Mouse (Mus musculus) limb, embryonic 13.5 days (tissue): ENCODE data around the gene Celf2. TPM values are rescaled to one million over a fixed set of nuclear protein-coding genes. Genes with fewer than 3 reads are reported as not detected.

ENCODE experiments used
- ATAC-seq: fragments of 200-750 bp; cut with Nextera tagmentation; 2 replicates; pipeline ENCODE4 v1.8.0; 2017; ENCODE audit warnings: low read depth, moderate number of reproducible peaks, moderate TSS enrichment; ENCODE audit not compliant: low FRiP score
- H3K27ac ChIP-seq: fragments of 300-500 bp; sonication (generic); 2 replicates; pipeline ENCODE4 v1.5.1; 2015; ENCODE audit warnings: inconsistent platforms, mild to moderate bottlenecking, moderate library complexity
- H3K27me3 ChIP-seq: fragments of 300-500 bp; sonication (generic); 2 replicates; pipeline ENCODE4 v1.6.1; 2015; ENCODE audit warnings: mild to moderate bottlenecking, inconsistent platforms
- H3K36me3 ChIP-seq: fragments of 300-500 bp; sonication (generic); 2 replicates; pipeline ENCODE4 v1.6.1; 2015; ENCODE audit warnings: inconsistent platforms, mild to moderate bottlenecking, moderate library complexity
- H3K4me1 ChIP-seq: fragments of 300-500 bp; sonication (generic); 2 replicates; pipeline ENCODE4 v1.6.1; 2015; ENCODE audit warnings: inconsistent platforms
- H3K4me2 ChIP-seq: fragments of 300-500 bp; sonication (generic); replicated peaks from 2 replicates; pipeline ENCODE4 v1.6.1; 2015; ENCODE audit warnings: inconsistent platforms, mild to moderate bottlenecking, moderate library complexity
- H3K4me3 ChIP-seq: fragments of 300-500 bp; sonication (generic); 2 replicates; pipeline ENCODE4 v1.5.1; 2015; ENCODE audit warnings: moderate library complexity, mild to moderate bottlenecking, inconsistent platforms
- H3K9ac ChIP-seq: fragments of 300-500 bp; sonication (generic); 2 replicates; pipeline ENCODE4 v1.6.1; 2015; ENCODE audit warnings: mild to moderate bottlenecking, inconsistent platforms
- H3K9me3 ChIP-seq: fragments of 300-500 bp; sonication (generic); 2 replicates; pipeline ENCODE4 v1.6.1; 2016; ENCODE audit warnings: inconsistent platforms
- WGBS: fragments of 180-500 bp; shearing (Covaris S2); methylation state at CpG from one replicate; pipeline ENCODE4 v1.1.7; 2015; 5-methylcytosine and 5-hydroxymethylcytosine counted together
- polyA plus RNA-seq: library from polyadenylated mRNA; unstranded; fragments of >200 nt; fragmentation: Nextera tagmentation; extraction: Ambion mirVana; gene quantifications from 2 replicates; pipeline ENCODE4 v1.2.1, GENCODE M21; 2015

Celf2 gene
- polyA plus RNA-seq, 1 experiment from 2014 or later: 68.8 TPM

GRCm38 (mm10) chr2:6490076-6490475, 1019.3 kb downstream of the Celf2 start:
- no peaks in the 10 kb centered on the region; the same call in 1 of the 2 replicates for H3K27me3 ChIP-seq
- no peaks in the 10 kb centered on the region for H3K4me1 ChIP-seq

More at GRCm38 (mm10) chr2:6490076-6490475, 1019.3 kb downstream of the Celf2 start:
- no peak overlapping the region for H3K4me2 ChIP-seq
- H3K36me3 ChIP-seq: no peaks in the 10 kb centered on the region
- no peak overlapping the region for H3K4me3 ChIP-seq
- WGBS: 85% methylated on average over 6 of the region's 6 CpGs
- no peak for ATAC-seq
- no peak overlapping the region for H3K27ac ChIP-seq
- no peak overlapping the region for H3K9ac ChIP-seq
- H3K9me3 ChIP-seq: no peaks in the 10 kb centered on the region
